Mouse (Mus musculus) lung, adult 2 months (tissue): ENCODE data around the gene Thoc5.

Source experiments
- CTCF ChIP-seq: fragments of 200-500 bp; IDR thresholded peaks from 2 replicates; pipeline ENCODE4 v1.5.1; 2011; ENCODE audit warnings: mild to moderate bottlenecking, low read length, control low read depth; ENCODE audit not compliant: insufficient read depth
- POLR2A ChIP-seq: fragments of 200-500 bp; IDR thresholded peaks from 2 replicates; pipeline ENCODE4 v1.6.1; 2011; ENCODE audit warnings: low read depth, mild to moderate bottlenecking, control low read depth, low read length, borderline replicate concordance; ENCODE audit errors: extremely low read depth

- TF ChIP-seq POLR2A (no peak), CTCF (peak; percentile 48)
These were observed 9.7 kb upstream of the Thoc5 start for GRCm38 (mm10) chr11:4885385-4885903.
